Mouse (Mus musculus) heart, embryonic 15.5 days (tissue): ENCODE results near the gene Anapc1. TPM values are rescaled to one million over a fixed set of nuclear protein-coding genes. Genes with fewer than 3 reads are reported as not detected.

ENCODE experiments used
- ATAC-seq: fragments of 200-750 bp; cut with Nextera tagmentation; replicated peaks from 2 replicates; pipeline ENCODE4 v1.8.0; 2017; ENCODE audit warnings: low read depth, moderate TSS enrichment; ENCODE audit not compliant: insufficient number of reproducible peaks, insufficient read depth, low FRiP score
- H3K27ac ChIP-seq: fragments of 300-500 bp; sonication (generic); 2 replicates; pipeline ENCODE4 v1.5.1; 2015; ENCODE audit warnings: mild to moderate bottlenecking, inconsistent platforms
- H3K27me3 ChIP-seq: fragments of 300-500 bp; sonication (generic); 2 replicates; pipeline ENCODE4 v1.6.1; 2015; ENCODE audit warnings: inconsistent platforms
- H3K36me3 ChIP-seq: fragments of 300-500 bp; sonication (generic); 2 replicates; pipeline ENCODE4 v1.6.1; 2015; ENCODE audit warnings: mild to moderate bottlenecking, inconsistent platforms
- H3K4me1 ChIP-seq: fragments of 300-500 bp; sonication (generic); replicated peaks from 2 replicates; pipeline ENCODE4 v1.6.1; 2015; ENCODE audit warnings: inconsistent platforms
- H3K4me2 ChIP-seq: fragments of 300-500 bp; sonication (generic); 2 replicates; pipeline ENCODE4 v1.6.1; 2015; ENCODE audit warnings: inconsistent platforms, mild to moderate bottlenecking, moderate library complexity
- H3K4me3 ChIP-seq: fragments of 300-500 bp; sonication (generic); 2 replicates; pipeline ENCODE4 v1.5.1; 2015; ENCODE audit warnings: mild to moderate bottlenecking, inconsistent platforms
- H3K9ac ChIP-seq: fragments of 300-500 bp; sonication (generic); 2 replicates; pipeline ENCODE4 v1.6.1; 2015; ENCODE audit warnings: mild to moderate bottlenecking, inconsistent platforms
- H3K9me3 ChIP-seq: fragments of 300-500 bp; sonication (generic); replicated peaks from 2 replicates; pipeline ENCODE4 v1.6.1; 2016; ENCODE audit warnings: inconsistent platforms
- WGBS: fragments of 180-500 bp; shearing (Covaris S2); methylation state at CpG from one replicate; pipeline ENCODE4 v1.1.7; 2015; ENCODE audit warnings: mixed read lengths; 5-methylcytosine and 5-hydroxymethylcytosine counted together
- polyA plus RNA-seq: library from polyadenylated mRNA; unstranded; fragments of >200 nt; fragmentation: Nextera tagmentation; extraction: Ambion mirVana; gene quantifications from 2 replicates; pipeline ENCODE4 v1.2.1, GENCODE M21; 2015

Anapc1 gene
- polyA plus RNA-seq = 31.8 and 44.9 TPM in 2 replicates

DNA sequence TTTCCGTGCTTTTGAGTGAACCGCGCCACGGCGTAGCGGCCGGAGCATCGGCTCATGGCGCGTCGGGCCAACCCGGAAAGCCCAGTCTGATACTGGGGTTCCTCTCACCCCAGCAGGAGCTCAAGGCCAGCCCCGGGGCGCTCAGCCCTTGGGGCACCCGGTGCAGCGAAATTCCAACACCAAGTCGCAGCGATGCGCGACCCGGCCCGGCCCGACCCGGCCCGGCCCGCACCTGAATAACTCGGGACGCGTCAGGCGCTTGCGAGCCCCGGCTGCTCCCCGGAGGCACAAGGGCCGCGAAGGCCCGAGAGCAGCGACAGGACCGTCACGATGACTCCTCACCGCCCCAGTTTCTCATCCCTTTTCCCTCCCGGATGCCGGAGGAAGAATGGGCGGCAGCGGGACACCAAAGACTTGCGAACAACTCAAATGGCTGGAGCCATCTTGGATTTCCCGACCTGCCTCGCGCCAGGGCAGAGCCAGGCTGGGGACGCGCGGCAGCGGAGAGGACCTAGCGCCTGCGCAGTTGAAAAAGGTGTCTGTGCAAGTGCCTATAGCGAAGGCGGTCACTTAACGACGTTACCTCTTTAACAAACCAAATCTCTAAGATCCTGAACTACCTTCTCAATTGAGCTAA, at the start of gene Anapc1:
TSS of gene Anapc1 (minus strand) at position 471 of the 637 bp plus-strand sequence.
- no peaks in the 10 kb centered on the region for H3K9me3 ChIP-seq
- H3K4me3 ChIP-seq = peak within 1 kb of the TSS; percentile 92
- no peaks in the 10 kb centered on the region for H3K27me3 ChIP-seq
- H3K4me2 ChIP-seq = peak within 1 kb of the TSS; percentile 67
- peak within 1 kb of the TSS; percentile 93 for H3K9ac ChIP-seq
- peak within 1 kb of the TSS; percentile 87 for H3K27ac ChIP-seq
- H3K4me1 ChIP-seq = peaks cover 13% of the 10 kb centered on the region
- peak; percentile 93 for ATAC-seq
- H3K36me3 ChIP-seq = peaks cover 24% of the 10 kb centered on the region
- WGBS = under 1% methylated on average over 57 of the region's 58 CpGs

DNA sequence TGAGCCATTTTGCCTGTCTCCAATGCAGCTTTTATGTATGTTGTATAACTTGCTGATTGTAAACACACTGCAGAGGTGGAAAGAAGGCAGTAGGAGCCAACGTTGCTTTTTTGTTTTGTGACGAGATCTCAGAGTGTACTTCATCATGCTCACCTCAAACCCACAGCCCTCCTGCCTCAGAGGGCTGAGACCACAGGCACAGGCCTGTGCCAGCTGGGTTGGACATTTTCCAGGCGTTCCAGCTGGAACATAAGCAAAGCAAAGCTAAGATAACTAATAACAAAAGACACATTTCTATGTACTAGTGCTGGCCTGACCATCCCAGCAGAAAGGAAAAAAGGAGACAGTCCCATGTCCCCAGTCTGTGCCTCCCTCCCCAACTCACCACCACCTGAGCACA, 47.9 kb upstream of the Anapc1 start:
- WGBS = 24% methylated on average over 3 of the region's 3 CpGs
- Histone ChIP-seq H3K9me3 (no peaks in the 10 kb centered on the region), H3K4me3 (no peak overlapping the region), H3K9ac (no peak overlapping the region), H3K27ac (peak overlapping the region; percentile 31; the same call in 1 of the 2 replicates), H3K27me3 (no peaks in the 10 kb centered on the region), H3K36me3 (no peaks in the 10 kb centered on the region), H3K4me1 (peaks cover 6% of the 10 kb centered on the region; the same call in 1 of the 2 replicates), H3K4me2 (no peak overlapping the region)
- no peak for ATAC-seq

DNA sequence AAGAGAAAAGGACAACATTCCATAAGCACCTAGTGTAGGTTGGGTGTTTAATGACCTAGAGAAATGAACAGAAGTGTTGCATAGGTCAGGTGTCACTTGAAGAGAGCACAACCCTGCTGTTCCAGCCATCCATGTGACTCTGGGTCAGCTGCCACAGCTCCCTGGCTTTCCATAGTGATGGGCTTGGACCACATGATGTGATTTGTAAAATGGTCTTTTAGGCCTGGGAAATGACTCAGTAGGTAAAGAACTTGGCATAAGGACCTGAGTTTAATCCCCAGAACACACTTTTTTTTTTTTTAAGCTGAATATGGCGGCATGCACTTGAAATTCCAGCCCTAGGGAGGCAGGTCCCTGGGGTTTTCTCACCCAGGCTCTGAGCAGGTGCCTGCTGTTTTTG, 44.8 kb upstream of the Anapc1 start:
- no peak overlapping the region for H3K27ac ChIP-seq
- no peaks in the 10 kb centered on the region for H3K36me3 ChIP-seq
- no peak overlapping the region for H3K9ac ChIP-seq
- H3K27me3 ChIP-seq = no peaks in the 10 kb centered on the region
- H3K4me1 ChIP-seq = peaks cover 18% of the 10 kb centered on the region
- no peak overlapping the region for H3K4me3 ChIP-seq
- no peak for ATAC-seq
- no peak overlapping the region for H3K4me2 ChIP-seq
- WGBS = 61% methylated on average over 1 of the region's 1 CpGs
- H3K9me3 ChIP-seq = no peaks in the 10 kb centered on the region

DNA sequence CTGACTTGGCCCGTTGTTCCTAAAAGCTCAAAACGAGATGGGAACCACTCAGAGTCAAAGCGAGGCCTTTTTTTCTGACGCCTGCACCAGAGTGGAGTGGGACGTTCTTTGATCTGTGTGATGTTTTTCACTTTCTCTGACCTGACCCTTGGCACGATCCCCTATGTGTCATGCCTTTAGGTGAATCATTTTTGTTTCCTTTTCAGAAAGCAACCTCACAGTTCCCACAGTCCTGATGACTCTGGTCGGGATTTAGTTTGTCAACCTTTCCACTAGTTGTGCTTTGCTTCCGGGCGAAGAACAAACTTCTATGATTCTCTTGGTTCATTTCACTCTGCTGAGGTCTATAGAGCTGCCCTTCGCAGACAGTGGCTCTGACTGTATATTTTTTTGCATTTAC, 44.3 kb upstream of the Anapc1 start:
- peaks cover 20% of the 10 kb centered on the region for H3K4me1 ChIP-seq
- no peaks in the 10 kb centered on the region for H3K27me3 ChIP-seq
- H3K36me3 ChIP-seq = no peaks in the 10 kb centered on the region
- H3K9ac ChIP-seq = no peak overlapping the region
- H3K4me2 ChIP-seq = no peak overlapping the region
- no peak overlapping the region for H3K4me3 ChIP-seq
- no peak overlapping the region for H3K27ac ChIP-seq
- H3K9me3 ChIP-seq = no peaks in the 10 kb centered on the region
- 73% methylated on average over 10 of the region's 10 CpGs for WGBS
- no peak for ATAC-seq

DNA sequence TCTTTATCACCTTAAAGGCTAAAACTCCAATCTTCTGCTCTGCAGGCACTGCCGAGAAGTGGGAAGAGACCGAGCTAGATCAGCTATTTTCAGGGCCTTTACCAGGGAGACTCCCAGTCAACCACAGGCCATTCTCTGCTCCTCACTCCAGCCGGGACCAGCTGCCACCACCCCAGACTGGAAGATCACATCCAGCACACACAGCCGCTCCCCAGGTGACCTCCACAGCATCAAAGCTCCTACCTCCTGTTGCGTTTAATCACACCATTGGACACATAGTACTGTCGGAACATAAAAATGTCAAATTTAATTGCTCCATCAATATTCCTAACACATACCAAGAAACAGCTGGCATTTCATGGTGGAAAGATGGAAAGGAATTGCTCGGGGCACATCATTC, 42.0 kb upstream of the Anapc1 start:
- Histone ChIP-seq H3K4me2 (no peak overlapping the region), H3K9ac (no peak overlapping the region), H3K4me3 (no peak overlapping the region), H3K27ac (no peak overlapping the region), H3K27me3 (no peaks in the 10 kb centered on the region), H3K4me1 (peaks cover 14% of the 10 kb centered on the region), H3K36me3 (no peaks in the 10 kb centered on the region), H3K9me3 (no peaks in the 10 kb centered on the region)
- ATAC-seq = no peak
- 71% methylated on average over 7 of the region's 7 CpGs for WGBS

DNA sequence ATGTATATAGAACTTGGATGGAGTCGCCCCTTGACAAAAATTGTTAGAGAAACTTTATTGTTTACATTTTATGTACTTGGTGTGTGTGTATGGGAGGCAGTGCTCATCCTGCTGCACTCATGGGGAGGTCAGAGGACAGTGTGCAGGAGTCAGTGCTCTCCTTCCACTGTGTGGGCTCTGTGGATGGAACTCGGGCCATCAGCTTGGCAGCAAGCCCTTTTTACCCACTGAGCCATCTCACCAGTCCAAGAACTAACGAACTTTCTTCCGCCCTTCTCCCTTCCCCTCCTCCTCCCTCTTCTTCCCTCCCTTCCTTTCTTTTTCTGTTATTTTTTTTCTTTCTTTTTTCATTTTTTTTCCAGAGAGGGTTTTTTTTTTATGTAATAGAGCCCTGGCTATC, 40.9 kb upstream of the Anapc1 start:
- 65% methylated on average over 4 of the region's 4 CpGs for WGBS
- 0 out of 2 replicates have a peak, but pooled peaks have one; percentile 47 for ATAC-seq
- Histone ChIP-seq H3K27ac (peak overlapping the region; percentile 66), H3K9me3 (no peaks in the 10 kb centered on the region), H3K9ac (no peak overlapping the region), H3K36me3 (no peaks in the 10 kb centered on the region), H3K4me3 (no peak overlapping the region), H3K4me1 (peaks cover 14% of the 10 kb centered on the region), H3K27me3 (no peaks in the 10 kb centered on the region), H3K4me2 (peak overlapping the region; percentile 38; the same call in 1 of the 2 replicates)

DNA sequence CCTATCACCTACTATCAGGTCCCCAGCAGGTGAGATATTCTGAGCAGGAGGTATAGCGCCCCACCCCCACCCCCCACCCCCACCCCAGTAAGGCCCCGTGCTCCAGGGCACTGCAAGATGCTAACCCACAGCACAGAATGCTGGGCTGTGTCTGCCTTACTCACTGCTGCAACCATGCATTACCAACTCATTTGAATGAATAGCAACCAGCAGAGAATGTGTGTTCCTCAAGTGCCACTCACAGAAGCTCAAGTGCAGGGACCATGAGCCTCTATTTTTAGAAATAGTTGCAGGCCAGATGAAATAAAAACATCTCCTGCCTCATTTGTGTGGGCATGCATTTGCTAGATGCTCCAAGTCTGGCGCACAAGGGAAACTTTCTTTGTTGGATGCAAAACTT, 40.4 kb upstream of the Anapc1 start:
- Histone ChIP-seq H3K36me3 (no peaks in the 10 kb centered on the region), H3K4me1 (peaks cover 14% of the 10 kb centered on the region), H3K4me3 (no peak overlapping the region), H3K4me2 (peak overlapping the region; percentile 38; the same call in 1 of the 2 replicates), H3K9ac (no peak overlapping the region), H3K9me3 (no peaks in the 10 kb centered on the region), H3K27me3 (no peaks in the 10 kb centered on the region), H3K27ac (peak overlapping the region; percentile 66)
- 28% methylated on average over 3 of the region's 3 CpGs for WGBS
- peak; percentile 76 for ATAC-seq

DNA sequence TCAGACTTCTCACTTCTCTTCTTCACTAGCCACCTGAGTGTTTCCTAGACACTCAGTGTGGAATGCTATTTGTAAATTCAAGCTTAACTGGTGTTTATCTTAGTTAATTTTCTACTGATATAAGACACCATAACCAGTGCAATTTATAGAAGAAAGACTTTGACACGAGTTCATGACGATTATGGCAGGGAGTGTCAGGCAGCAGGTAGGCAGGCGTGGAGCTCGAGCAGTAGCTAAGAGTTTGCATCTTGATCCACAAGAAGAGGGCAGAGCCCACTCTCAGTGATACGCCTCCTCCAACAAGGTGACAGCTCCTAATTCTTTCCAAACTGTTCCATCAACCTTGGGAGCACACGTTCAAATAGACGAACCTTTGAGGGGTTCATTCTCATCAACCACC, 39.4 kb upstream of the Anapc1 start:
- Histone ChIP-seq H3K27ac (no peak overlapping the region), H3K9ac (no peak overlapping the region), H3K4me2 (no peak overlapping the region), H3K4me3 (no peak overlapping the region), H3K4me1 (peaks cover 14% of the 10 kb centered on the region), H3K27me3 (no peaks in the 10 kb centered on the region), H3K36me3 (no peaks in the 10 kb centered on the region), H3K9me3 (no peaks in the 10 kb centered on the region)
- 74% methylated on average over 7 of the region's 7 CpGs for WGBS
- ATAC-seq = no peak

DNA sequence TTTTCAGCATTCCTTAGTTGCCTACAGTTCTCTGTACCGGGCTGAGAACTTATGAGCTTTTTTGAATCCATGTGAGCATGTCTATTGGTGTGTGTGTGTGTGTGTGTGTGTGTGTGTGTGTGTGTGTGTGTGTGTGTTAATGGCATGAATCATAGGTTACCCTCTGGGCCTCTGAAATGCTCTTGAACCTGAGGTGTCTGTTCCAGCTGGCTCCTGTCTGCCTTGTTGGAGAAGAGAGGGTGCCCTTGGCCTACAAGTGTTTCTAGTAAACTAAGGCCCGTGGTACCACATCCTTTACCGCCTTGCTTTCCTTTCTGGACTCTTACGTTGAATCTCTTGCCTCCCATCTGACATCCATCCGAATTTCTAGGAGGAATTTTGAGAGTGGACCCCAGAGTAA, 38.9 kb upstream of the Anapc1 start:
- Histone ChIP-seq H3K4me3 (no peak overlapping the region), H3K36me3 (no peaks in the 10 kb centered on the region), H3K27ac (no peak overlapping the region), H3K4me1 (peaks cover 14% of the 10 kb centered on the region), H3K4me2 (no peak overlapping the region), H3K27me3 (no peaks in the 10 kb centered on the region), H3K9me3 (no peaks in the 10 kb centered on the region), H3K9ac (no peak overlapping the region)
- WGBS = 79% methylated on average over 5 of the region's 5 CpGs
- ATAC-seq = no peak

DNA sequence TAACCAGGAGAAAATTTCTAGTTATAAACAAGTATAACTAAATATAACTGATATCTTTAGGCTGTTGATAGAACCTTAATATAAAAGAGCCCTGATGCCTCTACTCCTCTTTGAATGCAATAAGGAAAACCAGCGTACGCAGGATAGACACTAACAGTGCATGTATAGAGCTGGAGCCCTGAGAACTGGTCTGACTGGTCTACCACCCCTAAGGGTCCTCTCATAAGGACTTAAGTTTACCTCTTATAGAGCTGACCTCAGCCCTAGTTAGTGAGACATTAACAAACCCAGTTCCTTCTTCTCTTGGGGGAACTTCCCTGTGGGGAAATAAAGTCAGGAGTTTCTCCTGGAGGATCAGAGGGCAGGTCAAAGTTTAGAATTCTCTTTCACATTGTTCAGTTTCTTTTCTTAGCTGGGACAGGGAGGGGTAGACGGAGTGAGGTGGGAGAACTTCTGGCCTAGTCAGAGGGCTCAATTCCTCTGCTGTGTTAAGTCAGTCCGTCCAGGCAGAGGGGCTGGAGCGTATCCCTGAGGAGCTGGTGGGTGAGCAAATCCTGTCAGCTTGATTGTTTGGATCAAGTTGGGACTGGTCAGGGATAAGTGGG, 35.0 kb upstream of the Anapc1 start:
- ATAC-seq = no peak
- WGBS = 83% methylated on average over 5 of the region's 5 CpGs
- Histone ChIP-seq H3K36me3 (no peaks in the 10 kb centered on the region), H3K9me3 (no peaks in the 10 kb centered on the region), H3K9ac (no peak overlapping the region), H3K4me3 (no peak overlapping the region), H3K27me3 (no peaks in the 10 kb centered on the region), H3K4me2 (no peak overlapping the region), H3K4me1 (peaks cover 8% of the 10 kb centered on the region), H3K27ac (no peak overlapping the region)

DNA sequence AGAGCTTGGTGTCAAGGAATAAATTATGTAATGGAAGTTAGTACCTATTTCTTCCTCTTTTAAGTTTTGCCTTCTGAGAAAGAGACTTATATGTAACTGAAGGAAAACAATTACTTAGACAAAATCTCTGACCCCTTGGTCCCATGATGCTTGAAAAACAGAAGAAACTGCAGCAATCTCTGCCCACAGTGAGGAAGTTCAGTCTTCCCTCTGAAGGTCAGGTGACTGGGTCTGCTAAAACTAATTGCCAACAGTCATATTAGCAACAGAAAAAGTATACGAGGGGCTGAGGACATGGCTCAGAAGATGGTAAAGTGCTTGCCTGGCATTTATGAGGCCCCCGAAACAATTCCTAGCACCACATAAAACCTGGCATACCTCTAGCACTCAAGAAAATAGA, 32.2 kb upstream of the Anapc1 start:
- no peak for ATAC-seq

DNA sequence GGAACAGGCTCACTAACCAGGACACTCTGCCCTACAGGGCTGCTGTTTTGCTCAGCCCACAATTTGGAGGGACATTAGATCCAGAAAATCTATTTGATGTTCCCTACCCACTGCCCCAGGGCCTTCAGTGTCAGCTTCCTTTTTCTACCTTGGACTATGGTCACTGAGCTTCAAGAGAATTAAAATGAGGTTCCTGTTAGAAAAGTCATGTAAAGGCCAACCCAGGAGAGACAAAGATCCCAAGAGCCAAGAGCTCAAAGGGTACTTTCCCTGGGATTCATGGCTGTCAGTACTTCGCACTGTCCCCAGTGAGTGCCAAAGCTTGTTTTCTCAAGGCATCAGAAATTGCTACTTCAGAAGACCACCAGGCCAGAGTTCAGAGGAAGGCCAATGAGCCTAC, 28.8 kb upstream of the Anapc1 start:
- Histone ChIP-seq H3K36me3 (no peaks in the 10 kb centered on the region), H3K9me3 (no peaks in the 10 kb centered on the region), H3K9ac (no peak overlapping the region), H3K27me3 (no peaks in the 10 kb centered on the region), H3K27ac (no peak overlapping the region), H3K4me1 (peaks cover 26% of the 10 kb centered on the region), H3K4me2 (no peak overlapping the region), H3K4me3 (no peak overlapping the region)
- 92% methylated on average over 1 of the region's 1 CpGs for WGBS
- no peak for ATAC-seq

More for the DNA sequence above, 32.2 kb upstream of the Anapc1 start:
- WGBS = 84% methylated on average over 2 of the region's 2 CpGs
- Histone ChIP-seq H3K4me1 (peaks cover 17% of the 10 kb centered on the region), H3K27ac (no peak overlapping the region), H3K9ac (no peak overlapping the region), H3K4me3 (no peak overlapping the region), H3K27me3 (no peaks in the 10 kb centered on the region), H3K36me3 (no peaks in the 10 kb centered on the region), H3K9me3 (no peaks in the 10 kb centered on the region), H3K4me2 (no peak overlapping the region)
